Mouse (Mus musculus) c-Kit-positive CD71-negative TER-119-negative erythroid progenitor cells, embryonic 14.5 days (primary cell): ENCODE data around the gene Tprkb.
"Not testable (repeated sequence)": the region's sequence is repeated elsewhere in the genome, so short reads cannot be mapped to it uniquely, and the experiment has no call there.

Source experiments
- DNase-seq: peaks from one replicate; pipeline ENCODE4 v3.0.0-alpha.2; 2013; ENCODE audit warnings: low read depth

Tprkb gene

DNA sequence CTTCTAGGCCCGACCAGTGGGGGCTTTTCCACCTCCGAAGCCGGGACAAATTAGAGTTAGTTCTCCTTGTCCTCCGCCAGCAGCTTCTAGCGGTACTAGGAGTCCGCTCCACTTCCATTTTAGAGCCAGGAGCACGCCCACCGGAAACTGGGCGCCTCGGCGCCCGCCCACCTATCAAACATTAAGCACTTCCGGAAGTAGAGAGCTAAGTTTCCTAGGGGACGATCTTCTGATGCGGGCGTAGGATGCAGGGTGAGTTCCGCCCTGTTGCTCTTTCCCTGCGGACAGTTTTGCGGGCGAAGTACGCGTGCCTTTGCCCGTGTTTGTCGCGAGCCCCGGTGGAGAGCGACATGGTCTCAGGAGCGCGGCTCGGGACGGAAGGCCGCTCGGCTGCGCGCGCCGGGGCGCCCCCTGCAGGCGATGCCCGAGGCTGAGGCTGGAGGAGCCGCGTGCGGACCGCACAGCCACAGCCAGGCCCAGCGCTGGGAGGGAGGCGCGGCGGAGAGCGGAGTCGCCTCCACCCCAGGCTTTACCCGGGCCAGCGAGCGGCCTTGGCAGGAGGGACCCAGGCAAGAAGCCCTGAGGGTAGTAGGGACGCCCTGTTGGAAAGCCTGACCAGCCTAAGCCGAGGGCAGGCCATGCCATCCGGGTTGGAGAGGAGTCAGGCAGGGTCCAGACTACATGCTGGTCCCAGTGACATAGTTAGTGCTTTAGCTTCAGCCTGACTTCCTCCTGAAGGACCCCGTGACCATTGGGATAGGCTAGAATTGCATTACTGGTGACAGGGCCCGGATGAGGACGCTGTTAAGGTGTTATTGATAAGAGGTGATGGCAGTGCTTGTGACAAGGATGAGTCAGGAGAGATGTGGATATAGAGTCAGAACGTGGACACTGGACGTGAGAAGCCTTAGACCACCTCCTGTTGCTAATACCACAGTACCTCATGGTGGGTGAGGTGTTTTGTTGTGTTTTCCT, 4.2 kb downstream of the Tprkb start, which contains the start of gene Nat8f1:
Nat8f1 (minus strand) TSS at position 149 of the 975 bp plus-strand sequence.
- peak; percentile 73 for DNase-seq

DNA sequence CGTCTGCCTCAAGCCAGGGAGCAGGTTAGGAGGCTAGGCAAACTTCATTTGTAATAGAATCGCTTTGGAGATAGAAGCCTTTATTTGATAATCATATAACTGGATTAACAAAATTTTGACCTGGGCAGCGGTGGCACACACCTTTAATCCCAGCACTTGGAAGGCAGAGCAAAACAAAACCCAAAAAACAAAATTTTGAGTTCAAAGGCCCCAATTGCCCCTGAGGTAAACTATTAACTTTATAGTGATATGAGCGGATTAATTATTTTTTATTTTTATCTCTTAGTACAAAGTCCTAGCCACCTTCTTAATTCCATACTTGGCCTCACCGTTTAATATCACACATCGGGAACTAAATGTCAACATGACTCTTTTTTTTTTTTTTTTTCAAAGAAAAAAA, 4.9 kb downstream of the Tprkb start:
- no peak for DNase-seq

DNA sequence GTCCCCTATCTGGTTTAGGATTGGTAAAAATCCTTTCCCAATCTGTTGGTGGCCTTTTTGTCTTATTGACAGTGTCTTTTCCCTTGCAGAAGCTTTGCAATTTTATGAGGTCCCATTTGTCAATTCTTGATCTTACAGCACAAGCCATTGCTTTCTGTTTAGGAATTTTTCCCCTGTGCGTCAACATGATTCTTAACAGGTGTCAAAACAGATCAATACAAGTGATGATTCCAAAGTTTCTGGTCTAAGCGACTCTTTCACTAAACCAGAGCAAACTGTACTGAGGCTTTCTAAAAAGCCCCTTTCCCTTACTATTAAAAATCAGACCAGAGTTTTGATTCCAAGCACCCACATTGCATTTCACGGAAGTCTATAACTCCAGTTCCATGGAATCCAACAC, 6.7 kb downstream of the Tprkb start:
- not testable (repeated sequence) for DNase-seq

DNA sequence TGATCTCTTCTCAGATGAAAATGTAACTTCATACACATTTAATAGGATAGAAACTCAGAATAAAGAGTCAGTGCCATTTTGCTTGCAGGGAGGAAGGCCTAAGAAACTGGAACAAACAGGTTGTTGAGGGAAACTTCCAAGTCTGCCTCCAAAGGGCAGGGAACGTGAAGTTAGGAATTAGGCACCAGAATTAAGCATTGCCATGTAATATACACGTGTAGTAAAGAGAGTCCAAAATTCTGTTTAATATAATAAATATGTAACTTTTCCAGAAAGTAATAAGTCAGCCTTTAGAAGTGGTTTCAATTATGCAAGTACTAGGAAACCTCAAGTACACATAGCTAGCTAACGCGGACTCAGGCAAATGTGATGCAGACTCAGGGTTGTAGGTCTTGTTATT, 7.7 kb downstream of the Tprkb start:
- no peak for DNase-seq

DNA sequence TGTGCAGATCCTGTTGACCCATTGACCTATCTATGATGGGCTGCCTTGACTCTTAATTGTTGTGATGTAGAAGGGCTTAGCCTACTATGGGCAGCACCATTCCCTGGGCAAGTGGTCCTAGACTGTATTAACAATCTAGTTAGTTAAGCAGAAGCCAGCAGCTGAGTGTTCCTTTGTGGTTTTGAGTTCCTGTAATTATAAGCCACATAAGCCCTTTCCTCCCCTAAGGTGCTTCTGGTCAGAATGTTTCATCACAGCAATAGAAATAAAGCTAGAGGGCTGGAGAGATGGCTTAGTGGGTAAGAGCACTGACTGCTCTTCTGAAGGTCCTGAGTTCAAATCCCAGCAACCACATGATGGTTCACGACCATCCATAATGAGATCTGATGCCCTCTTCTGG, 12.0 kb downstream of the Tprkb start:
- DNase-seq = no peak

DNA sequence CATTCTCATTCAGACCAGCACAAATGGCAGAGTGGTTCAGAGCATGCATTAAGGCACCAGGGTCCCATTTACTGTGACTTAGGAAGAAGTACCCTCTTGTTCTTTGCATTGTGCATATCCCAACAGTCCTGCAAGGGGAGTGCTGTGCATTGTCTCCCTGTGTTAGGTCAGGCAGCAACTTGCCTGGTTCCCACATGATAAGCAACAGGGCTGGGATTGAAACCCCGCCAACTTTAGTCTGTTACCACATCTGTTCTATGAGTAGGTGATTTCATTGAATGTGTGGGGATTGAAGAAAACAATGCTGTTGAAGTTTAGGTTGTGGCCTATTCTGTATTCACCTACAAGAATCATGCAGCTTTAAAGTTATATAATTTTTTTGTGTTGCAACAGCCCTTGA, 15.0 kb downstream of the Tprkb start:
- DNase-seq = no peak

DNA sequence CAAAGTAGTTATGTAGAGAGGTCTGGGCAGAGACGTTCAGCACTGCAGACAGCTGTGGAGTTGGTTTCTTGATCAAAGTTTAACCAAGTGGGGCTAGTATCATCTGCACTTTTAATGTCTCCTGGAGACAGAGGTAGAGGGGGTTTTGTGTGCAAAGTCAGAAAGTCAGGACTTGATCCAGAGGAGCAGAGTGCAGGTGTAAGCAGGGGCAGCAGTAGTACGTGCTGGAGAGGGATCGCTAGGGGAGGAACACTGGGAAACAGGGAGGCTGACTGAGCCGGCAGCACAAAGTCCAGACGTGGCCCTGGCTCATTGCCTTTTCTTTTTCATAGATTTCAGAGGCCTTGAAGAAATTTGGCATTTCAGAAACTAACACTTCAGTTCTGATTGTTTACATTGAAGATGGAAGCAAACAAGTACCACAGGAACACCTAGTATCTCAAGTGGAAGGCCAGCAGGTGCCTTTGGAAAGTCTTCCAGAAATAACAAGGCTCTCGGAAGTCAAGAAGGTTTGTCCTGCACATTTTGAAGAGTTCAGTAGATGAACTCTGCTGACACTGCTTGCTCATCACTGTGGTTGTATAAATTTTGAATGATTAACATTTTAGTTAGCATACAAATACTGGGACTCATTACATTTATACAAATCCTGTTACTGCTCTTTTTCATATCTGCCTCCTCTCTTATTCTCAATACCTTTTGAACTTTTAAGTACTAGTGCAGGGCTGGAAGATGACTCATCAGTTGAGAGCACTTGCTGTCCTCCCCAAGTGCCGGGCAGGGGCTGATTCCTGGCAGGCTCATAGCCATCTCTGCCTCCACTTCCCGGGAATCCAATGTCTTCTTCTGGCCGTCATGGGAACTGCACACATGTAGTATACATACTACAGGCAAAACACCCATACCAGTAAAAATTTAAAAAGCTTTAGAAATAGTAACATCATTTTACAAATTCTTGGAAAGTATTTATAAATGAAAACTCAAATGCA, 16.1 kb downstream of the Tprkb start:
- DNase-seq = no peak

DNA sequence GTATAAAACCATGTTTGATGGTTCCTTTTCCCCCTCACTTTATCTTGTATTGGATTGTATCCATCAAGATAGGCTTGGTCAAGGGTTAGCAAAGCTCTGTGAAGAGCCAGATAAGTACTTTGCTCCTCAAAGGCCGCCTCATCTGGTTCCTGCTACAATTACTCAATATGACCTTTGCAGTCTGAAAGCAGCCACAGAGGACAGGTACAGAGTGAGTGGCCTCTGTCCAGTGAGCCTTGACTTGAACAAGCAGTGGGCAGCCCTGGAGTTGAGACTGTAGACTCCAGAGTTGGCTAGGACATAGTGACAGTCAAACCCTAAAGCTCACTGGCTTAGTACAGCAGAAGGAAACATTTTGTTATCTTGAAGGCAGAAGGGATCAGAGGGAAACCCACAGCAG, 17.6 kb downstream of the Tprkb start:
- no peak for DNase-seq

DNA sequence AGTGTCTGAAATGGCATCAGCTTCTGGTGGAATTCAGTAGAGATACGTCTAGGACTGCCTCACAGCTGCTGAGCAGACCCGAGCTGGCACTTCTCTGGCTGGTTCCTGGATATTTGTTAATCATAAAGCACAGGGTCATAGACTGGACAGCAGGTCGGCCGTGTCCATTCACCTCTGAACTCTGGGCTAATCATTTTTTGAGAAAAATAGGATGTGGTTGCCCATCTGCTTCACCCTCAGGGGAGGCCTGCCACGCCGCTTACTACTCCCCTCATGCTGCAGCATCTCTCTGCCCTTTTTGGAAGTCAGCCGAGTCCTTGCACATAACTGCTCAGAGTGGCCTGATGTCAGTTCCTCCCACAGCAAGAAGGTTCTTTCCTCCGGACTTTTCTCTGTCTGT, 22.4 kb downstream of the Tprkb start:
- no peak for DNase-seq

DNA sequence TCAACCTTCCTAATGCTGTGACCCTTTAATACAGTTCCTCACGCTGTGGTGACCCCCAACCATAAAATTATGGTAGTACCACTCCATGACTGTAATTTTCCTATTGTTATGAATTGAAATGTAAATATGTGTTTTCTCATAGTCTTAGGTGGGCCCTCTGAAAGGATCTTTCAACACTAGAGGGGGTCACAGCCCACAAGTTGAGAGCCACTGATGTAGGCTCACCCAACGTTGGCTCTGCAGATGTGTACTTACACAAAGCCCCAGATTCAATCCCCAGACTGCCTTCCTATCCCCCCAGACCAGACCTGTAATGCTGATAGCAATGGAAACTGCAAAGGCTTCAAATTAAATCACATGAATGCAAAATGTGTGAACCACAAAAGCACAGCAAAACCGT, 24.0 kb downstream of the Tprkb start:
- DNase-seq = peak; percentile 10

DNA sequence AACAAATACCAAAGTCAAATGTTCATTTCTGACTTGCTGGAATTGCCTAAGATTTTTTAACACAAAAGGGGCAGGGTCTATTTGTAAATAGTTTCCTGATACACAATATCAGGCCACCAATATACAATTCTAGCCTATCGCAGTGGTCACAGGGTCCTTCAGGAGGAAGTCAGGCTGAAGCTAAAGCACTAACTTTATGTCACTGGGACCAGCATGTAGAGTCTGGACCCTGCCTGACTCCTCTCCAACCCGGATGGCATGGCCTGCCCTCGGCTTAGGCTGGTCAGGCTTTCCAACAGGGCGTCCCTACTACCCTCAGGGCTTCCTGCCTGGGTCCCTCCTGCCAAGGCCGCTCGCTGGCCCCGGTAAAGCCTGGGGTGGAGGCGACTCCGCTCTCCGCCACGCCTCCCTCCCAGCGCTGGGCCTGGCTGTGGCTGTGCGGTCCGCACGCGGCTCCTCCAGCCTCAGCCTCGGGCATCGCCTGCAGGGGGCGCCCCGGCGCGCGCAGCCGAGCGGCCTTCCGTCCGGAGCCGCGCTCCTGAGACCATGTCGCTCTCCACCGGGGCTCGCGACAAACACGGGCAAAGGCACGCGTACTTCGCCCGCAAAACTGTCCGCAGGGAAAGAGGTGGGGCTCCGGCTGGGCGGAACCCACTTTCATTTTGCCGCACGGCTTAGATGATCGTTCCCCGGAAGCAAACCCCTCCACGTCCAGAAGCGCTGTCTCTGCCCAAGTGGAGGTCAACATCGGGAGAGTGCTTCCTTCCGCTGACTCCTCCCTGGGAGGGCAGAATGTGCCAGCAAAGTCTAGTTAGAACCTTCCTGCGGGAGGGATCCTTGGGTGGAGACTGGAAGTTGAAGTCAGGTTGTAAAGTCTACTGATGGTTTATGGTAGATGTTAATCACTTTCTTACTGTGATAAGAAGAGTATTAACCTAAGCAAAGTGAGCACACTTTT, 25.1 kb downstream of the Tprkb start:
- DNase-seq = peak; percentile 39

DNA sequence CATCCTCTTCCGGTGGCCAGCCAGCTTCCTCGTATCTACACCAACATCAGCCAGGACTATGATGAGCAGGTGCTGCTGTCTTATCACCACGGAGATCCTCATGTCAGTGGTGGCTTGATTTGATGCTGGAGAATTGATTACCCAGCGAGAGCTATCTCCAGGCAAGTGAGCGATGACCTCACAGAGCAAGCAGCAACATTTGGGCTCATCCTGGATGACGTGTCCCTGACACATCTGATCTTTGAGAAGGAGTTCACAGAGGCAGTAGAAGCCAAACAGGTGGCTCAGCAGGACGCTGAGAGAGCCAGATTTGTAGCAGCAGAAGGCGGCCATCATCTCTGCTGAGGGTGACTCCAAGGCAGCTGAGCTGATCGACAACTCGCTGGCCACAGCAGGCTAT, 27.0 kb downstream of the Tprkb start:
- no peak for DNase-seq

DNA sequence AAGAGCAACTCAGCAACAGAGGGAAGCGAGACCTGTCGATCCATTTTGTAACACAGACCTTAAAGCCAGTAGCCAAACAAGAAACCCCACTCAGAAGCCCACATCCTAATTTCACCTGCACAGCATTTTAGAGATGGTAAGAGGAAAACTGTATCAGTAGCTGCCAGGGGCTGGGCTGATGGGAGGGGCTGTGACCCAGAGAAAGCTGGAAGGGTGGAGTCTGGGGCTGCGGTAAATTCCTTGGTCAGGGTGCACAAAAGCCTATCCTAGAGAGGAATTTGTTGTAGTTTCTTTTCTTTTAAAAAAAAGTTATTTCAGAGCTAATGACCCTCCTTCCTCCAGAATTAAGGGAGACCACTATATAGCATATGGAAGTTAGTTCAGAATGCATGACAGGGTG, 30.8 kb downstream of the Tprkb start:
- no peak for DNase-seq

DNA sequence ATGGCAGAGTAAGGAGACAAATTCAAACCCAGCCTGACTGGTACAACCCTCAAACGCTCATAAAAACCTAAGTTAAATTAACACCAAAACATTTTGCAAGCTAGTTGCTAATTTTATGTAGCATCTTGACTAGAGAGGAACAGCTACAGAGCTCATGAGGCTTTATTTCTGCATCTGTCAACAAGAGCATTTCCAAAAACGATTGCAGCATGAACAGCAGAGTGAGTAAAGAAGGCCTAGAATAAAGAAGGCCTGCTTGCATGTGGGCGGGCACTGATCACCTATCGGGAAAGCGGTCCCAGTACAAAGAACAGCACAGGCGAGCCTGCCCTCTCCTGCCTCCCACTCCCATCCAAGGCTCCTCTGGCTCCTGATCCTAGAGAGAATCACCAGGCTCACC, 36.9 kb downstream of the Tprkb start:
- DNase-seq = no peak

DNA sequence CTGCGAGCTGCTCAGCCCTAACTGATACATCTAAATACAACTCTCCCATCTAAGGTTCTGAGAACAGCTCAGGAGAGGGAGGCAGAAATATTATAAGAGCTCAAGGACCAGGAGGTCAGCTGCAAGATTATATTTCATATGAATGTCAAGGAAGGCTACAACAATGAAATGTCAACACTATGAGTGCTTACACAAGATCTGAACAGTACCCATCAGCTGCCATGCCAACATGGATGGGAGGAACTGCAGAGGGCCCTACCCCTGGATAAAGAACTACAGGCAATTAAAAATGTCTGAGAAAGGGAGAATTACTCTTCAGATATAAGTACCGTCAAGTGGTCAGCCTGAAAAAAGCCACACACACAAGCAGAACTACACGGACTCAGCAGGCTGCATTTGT, 45.9 kb downstream of the Tprkb start:
- no peak for DNase-seq

DNA sequence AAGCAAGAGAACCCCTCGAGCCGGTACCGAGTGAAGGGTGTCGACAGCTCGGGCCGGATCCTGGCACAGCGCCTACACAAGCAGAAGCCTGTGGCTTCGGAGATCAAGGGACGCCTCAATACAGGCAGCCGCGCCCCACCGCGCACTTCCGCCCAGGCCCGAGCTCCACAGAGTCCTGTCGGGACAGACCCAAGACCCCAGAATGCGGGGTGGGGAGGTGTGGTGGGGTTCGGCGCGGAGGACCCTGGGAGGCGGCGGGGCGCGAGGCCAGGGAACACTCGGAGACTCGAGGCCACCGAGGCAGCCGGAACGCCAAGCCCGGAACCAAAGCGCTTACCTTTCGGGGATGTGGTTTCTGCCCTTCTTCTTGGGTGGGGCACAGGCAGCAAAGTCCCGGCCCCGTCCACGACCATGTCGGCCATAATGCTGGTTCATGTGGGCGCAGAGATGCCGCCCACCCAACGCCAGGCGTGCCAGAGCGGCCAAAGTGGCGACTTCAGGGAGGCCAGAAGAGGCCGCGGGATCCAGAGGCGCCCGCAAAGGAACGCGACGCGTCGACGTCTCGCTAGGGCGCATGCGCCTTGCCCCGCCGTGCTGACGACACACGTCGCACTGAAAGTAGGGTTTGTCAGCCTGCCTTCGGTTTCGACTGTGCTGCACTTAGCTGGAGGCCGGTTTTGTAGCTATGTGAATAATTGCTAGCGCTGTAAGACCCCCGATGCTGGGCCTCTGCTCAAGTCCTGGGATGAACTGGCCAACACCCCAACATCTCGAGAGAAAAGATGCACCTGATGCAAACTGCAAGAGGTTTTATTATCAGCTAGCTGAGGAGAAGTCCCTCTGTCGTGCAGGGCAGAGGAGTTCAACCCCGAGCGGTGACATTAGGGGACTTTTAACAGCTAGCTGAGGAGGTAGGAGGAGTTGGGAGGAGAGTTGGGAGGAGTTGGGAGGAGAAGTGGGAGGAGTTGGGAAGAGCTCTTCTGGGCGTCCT, 49.7 kb downstream of the Tprkb start, which contains the start of gene Dusp11:
Dusp11 (minus strand) TSS at position 567 of the 991 bp plus-strand sequence.
- DNase-seq = peak; percentile 80

DNA sequence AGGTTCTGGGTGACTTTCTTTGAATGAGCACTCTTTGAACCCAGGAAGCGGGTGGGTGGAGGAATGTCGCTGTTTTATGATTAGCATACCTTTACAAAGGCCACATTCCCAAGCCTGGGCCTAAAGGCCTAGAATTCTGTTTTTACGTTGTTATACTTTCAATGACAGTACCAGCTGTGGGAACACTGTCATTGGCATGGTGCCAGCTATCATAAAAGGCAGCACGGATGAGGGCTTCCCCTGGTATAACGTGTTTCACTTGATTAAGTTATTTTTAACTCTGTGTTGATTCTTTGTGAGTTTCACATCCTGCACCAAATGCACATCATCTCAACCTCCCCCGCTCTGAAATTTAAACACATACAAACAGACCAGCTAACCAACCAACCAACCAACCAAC, 54.4 kb downstream of the Tprkb start:
- DNase-seq = not testable (repeated sequence)

DNA sequence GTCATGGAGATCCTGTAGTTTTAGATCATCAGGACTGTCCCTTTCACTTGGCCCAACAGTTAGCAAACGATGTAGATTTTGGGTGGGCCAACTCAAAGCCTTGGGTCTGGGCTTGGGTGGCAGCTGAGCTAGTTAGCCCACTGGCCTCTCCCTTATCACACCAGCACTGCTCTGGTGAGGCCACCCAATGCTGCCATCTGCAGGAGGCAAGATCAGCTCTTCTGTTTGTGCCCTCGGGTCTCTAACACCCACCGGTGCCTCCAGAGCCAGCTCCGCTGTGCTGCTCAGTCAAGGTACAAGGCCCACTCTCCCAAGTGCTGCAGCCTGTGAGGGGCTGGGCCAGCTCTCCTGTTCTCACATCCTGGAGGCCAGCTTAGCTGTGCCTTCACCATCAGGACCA, 55.0 kb downstream of the Tprkb start:
- no peak for DNase-seq

DNA sequence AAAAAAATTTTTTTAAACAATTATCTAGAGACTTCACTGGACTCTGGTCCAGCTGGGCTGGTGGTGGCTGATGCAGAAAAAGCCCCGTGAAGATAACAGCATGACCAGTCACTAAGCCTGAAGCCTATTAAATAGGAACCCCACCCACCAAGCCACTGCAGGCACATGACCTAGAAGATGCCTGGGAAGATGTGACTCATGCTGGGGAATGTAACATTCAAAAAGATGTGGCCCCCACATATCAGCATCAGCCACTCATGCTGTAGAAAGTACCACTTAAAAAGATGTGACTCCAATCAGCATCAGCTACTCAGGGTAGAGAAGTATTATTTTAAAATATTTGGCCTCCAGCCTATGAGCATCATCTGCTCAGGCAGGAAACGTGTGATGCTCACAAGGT, 58.2 kb downstream of the Tprkb start:
- DNase-seq = no peak

DNA sequence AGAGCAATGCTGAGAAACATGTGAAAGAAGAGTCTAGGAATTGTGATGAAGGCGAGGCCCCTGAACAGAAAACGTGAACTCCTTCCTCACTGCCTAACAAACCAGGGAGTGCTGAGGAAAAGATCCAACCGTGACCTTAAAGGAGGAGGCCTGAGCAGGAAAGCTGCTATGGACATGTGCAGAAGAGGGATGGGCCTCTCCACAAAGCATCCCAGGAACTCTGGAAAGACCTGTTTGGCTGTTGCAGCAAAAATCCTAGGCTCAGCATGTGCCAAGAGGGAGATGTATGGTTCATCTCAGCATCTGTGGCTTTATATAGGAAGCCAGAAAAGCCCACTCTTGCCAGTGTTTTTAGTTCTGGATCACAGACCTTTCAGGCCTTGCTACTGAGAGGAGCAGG, 61.0 kb downstream of the Tprkb start:
- DNase-seq = no peak
